Mouse (Mus musculus) forebrain, postnatal 0 days (tissue): ENCODE results near the gene Litaf. TPM values are rescaled to one million over a fixed set of nuclear protein-coding genes. Genes with fewer than 3 reads are reported as not detected.

Source experiments
- ATAC-seq: fragments of 200-750 bp; cut with Nextera tagmentation; 2 replicates; pipeline ENCODE4 v1.8.0; 2017; ENCODE audit warnings: mild to moderate bottlenecking, moderate library complexity
- DNase-seq: peaks from one replicate; pipeline ENCODE4 v3.0.0-alpha.2; 2015
- H3K27ac ChIP-seq: fragments of 300-500 bp; sonication (generic); 2 replicates; pipeline ENCODE4 v1.5.1; 2014; ENCODE audit warnings: low read depth, mild to moderate bottlenecking, antibody characterized with exemption, low read length, moderate library complexity, mixed read lengths
- H3K27me3 ChIP-seq: fragments of 300-500 bp; sonication (generic); 2 replicates; pipeline ENCODE4 v1.6.1; 2014; ENCODE audit warnings: mild to moderate bottlenecking, low read length, mixed read lengths; ENCODE audit not compliant: insufficient read depth
- H3K36me3 ChIP-seq: fragments of 300-500 bp; sonication (generic); 2 replicates; pipeline ENCODE4 v1.6.1; 2014; ENCODE audit warnings: mild to moderate bottlenecking, moderate library complexity; ENCODE audit not compliant: insufficient read depth
- H3K4me1 ChIP-seq: fragments of 300-500 bp; sonication (generic); 2 replicates; pipeline ENCODE4 v1.6.1; 2014; ENCODE audit warnings: antibody characterized with exemption; ENCODE audit not compliant: insufficient read depth
- H3K4me2 ChIP-seq: fragments of 300-500 bp; sonication (generic); 2 replicates; pipeline ENCODE4 v1.6.1; 2014; ENCODE audit warnings: low read depth, mild to moderate bottlenecking, moderate library complexity
- H3K4me3 ChIP-seq: fragments of 300-500 bp; sonication (generic); 2 replicates; pipeline ENCODE4 v1.5.1; 2014; ENCODE audit warnings: low read depth, low read length, mixed read lengths
- H3K9ac ChIP-seq: fragments of 300-500 bp; sonication (generic); 2 replicates; pipeline ENCODE4 v1.6.1; 2014; ENCODE audit warnings: mild to moderate bottlenecking
- H3K9me3 ChIP-seq: fragments of 300-500 bp; sonication (generic); 2 replicates; pipeline ENCODE4 v1.6.1; 2016; ENCODE audit warnings: low read length
- CTCF ChIP-seq: sonication (generic); IDR thresholded peaks from 2 replicates; pipeline ENCODE4 v1.5.1; 2016; ENCODE audit warnings: antibody characterized with exemption, control low read depth, low read depth
- WGBS: fragments of 180-500 bp; shearing (Covaris S2); extraction: QIAGEN DNeasy Blood & Tissue Kit; methylation state at CpG from one replicate; pipeline ENCODE4 v1.1.7; 2014; 5-methylcytosine and 5-hydroxymethylcytosine counted together
- polyA plus RNA-seq: library from polyadenylated mRNA; unstranded; fragments of >200 nt; fragmentation: Nextera tagmentation; extraction: Ambion mirVana; gene quantifications from 2 replicates; pipeline ENCODE4 v1.2.1, GENCODE M21; 2015
- total RNA-seq: library from RNA; depleted of rRNA; stranded (reverse); fragments of >200 nt; gene quantifications from 2 replicates; pipeline ENCODE4 v1.2.3, GENCODE M21; 2014

The Litaf gene
- total and polyA plus RNA-seq, 2 experiments from 2014 or later: 16.9 to 24.0 TPM

DNA sequence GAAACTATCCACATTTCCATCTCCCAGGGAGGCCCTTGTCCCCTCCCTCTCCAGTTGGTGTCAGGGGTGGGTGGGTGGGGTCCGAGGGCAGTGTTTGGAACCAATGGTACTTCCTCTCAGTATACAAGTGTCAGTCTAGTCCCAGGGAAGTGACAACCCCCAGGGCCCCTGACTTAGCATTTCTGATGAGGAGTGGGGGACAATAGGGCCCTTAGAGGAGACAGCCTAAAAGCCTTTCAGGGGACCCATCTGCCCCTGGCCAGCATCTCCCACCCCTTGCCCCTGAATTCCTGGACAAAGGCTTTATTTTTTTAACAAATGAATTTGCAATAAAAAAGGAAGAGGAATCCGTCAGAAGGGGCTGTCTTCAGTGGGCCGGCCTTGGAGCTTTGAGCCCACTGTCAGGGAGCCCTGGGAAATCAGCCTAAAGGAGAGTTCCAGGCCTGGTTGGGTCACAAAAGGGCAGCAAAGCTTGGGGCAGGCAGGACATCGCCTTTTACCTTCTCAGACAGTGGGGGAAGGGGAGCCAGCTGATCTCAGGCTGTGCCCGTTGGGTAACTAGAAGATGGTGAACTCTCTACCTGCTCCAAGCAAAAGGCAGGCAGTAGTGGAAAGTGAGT, 129.1 kb downstream of the Litaf start:
- Histone ChIP-seq H3K9ac (no peak overlapping the region), H3K9me3 (no peaks in the 10 kb centered on the region), H3K4me2 (no peak overlapping the region), H3K27me3 (no peaks in the 10 kb centered on the region), H3K27ac (no peak overlapping the region), H3K4me1 (no peaks in the 10 kb centered on the region), H3K4me3 (no peak overlapping the region), H3K36me3 (no peaks in the 10 kb centered on the region)
- no peak for DNase-seq
- no peak for ATAC-seq
- TF ChIP-seq CTCF: no peak
- 45% methylated on average over 5 of the region's 5 CpGs for WGBS

DNA sequence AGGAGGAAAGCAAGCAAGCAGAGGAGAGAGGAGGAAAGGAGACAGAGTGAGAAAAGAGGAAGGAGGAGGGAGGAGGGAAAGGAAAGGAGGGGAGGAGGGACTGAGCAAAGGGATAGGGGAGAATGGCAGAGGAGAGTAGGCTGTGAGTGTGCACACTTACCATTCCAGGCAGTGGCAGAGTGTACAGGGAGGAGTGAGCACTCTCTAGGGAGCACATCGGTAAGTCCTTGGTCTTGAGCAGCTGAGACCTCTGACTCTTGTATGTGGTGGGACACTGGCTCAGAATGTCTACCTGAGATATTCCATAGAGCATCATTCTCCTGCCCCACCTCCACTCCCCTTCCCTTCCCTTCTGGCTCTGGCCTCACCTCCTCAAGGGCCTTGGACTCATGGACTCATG, 131.9 kb downstream of the Litaf start:
- H3K36me3 ChIP-seq: no peaks in the 10 kb centered on the region
- H3K4me2 ChIP-seq: no peak overlapping the region
- no peak for TF ChIP-seq CTCF
- H3K4me1 ChIP-seq: no peaks in the 10 kb centered on the region
- no peak for DNase-seq
- H3K27me3 ChIP-seq: no peaks in the 10 kb centered on the region
- H3K9me3 ChIP-seq: no peaks in the 10 kb centered on the region
- H3K27ac ChIP-seq: no peak overlapping the region
- no peak overlapping the region for H3K9ac ChIP-seq
- H3K4me3 ChIP-seq: no peak overlapping the region
- no peak for ATAC-seq
- 100% methylated on average over 1 of the region's 1 CpGs for WGBS

DNA sequence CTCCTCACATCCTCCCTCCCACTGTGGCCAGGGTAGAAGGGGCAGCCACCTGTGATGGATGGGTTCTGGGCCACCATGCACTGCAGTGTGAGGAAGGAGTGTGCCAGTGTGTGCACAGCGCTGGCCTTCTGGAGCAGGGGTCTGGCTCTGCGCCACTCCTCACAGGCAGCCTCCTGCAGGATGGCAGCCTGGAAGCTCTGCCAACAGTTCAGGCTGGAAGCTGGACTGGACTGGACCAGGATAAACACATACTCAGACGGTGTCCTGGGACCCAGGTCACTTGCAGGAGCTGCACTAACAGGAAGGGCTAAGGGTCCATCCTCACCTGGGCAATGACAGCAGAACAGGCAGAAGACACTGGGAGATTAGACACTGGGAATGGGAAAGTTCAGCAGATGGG, 132.6 kb downstream of the Litaf start:
- 40% methylated on average over 3 of the region's 3 CpGs for WGBS
- no peak for TF ChIP-seq CTCF
- no peaks in the 10 kb centered on the region for H3K4me1 ChIP-seq
- DNase-seq (no peak), ATAC-seq (no peak)
- H3K9me3 ChIP-seq: no peaks in the 10 kb centered on the region
- H3K9ac ChIP-seq: no peak overlapping the region
- no peak overlapping the region for H3K4me2 ChIP-seq
- H3K36me3 ChIP-seq: no peaks in the 10 kb centered on the region
- no peak overlapping the region for H3K27ac ChIP-seq
- H3K27me3 ChIP-seq: no peaks in the 10 kb centered on the region
- H3K4me3 ChIP-seq: no peak overlapping the region

DNA sequence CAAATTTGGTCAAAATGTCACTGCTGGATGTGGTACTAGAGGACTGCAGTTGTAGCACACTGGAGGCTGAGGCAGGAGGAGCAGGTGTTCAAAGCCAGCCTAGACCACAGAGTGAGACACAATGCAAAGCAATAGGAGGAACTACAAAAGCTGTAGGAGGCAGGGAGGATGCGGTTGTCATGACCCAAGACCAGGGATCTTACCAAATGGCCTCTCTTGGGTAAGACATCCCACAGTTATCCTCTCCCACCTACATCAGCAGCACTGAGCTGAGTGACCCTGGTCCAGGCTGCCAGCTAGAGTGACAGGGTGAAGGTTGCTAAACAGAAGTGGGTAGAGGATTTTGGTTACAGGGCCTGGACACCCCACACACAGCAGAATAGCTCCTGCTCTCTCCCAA, 138.9 kb downstream of the Litaf start:
- no peak for DNase-seq
- Histone ChIP-seq H3K27ac (no peak overlapping the region), H3K4me2 (no peak overlapping the region), H3K36me3 (no peaks in the 10 kb centered on the region), H3K4me3 (no peak overlapping the region), H3K9me3 (no peaks in the 10 kb centered on the region), H3K27me3 (no peaks in the 10 kb centered on the region), H3K9ac (no peak overlapping the region), H3K4me1 (no peaks in the 10 kb centered on the region)
- 95% methylated on average over 1 of the region's 1 CpGs for WGBS
- ATAC-seq: no peak
- TF ChIP-seq CTCF: no peak

DNA sequence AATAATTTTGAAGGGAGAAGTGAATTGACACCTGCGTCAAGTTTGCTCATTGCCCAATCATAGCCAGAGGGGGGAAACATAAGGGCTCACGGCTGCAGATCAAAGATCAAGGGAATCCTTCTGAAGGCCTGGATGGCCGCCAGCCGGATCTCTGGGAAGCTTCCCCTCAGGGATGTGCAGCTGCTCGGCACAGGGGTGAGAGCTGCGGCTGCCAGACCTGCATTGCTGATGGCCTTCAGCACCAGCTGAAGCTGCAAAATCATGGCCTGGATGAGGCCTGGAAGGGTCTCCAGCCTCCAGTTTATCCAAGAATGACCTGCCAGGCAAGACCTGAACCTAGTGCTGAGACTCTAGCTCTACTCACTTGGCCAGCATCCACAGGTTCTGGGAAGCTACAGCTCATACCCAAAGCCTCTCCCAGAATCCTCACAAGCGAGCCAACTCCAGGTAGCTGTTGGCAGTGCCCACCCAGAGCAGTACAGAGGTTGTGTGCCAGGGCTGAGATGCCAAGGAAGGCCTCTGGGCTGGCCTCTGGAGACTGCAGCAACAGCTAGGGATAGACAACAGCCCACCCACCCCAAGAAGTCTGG, 140.3 kb downstream of the Litaf start:
- Histone ChIP-seq H3K9me3 (no peaks in the 10 kb centered on the region), H3K9ac (no peak overlapping the region), H3K27ac (no peak overlapping the region), H3K4me1 (no peaks in the 10 kb centered on the region), H3K4me3 (no peak overlapping the region), H3K27me3 (no peaks in the 10 kb centered on the region), H3K4me2 (no peak overlapping the region), H3K36me3 (no peaks in the 10 kb centered on the region)
- ATAC-seq: no peak
- DNase-seq: peak; percentile 37
- no peak for TF ChIP-seq CTCF
- 32% methylated on average over 7 of the region's 7 CpGs for WGBS

DNA sequence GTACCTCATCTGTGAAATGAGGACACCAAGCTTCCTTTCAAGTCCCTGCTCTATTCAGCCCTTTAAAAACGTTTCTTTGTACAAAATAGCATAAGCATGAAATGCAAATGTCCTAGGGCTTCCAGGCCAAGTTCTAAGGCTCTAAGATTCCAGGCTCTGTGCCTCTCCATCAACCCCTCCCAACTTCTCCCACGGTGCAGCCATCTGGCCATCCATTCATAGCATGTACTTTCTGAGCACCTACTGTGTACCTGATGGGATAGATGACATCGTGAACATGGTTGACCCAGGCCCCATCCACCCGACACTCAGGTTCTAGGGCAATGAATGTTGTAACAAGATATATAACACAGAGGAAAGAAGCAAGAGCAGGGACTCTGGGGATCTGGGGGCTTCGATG, 142.4 kb downstream of the Litaf start:
- 61% methylated on average over 5 of the region's 5 CpGs for whole genome bisulfite sequencing
- Histone ChIP-seq H3K9ac (no peak overlapping the region), H3K9me3 (no peaks in the 10 kb centered on the region), H3K4me3 (no peak overlapping the region), H3K36me3 (no peaks in the 10 kb centered on the region), H3K4me2 (no peak overlapping the region), H3K27me3 (no peaks in the 10 kb centered on the region), H3K27ac (no peak overlapping the region), H3K4me1 (no peaks in the 10 kb centered on the region)
- ATAC-seq (no peak), DNase-seq (no peak)
- TF ChIP-seq CTCF: no peak

DNA sequence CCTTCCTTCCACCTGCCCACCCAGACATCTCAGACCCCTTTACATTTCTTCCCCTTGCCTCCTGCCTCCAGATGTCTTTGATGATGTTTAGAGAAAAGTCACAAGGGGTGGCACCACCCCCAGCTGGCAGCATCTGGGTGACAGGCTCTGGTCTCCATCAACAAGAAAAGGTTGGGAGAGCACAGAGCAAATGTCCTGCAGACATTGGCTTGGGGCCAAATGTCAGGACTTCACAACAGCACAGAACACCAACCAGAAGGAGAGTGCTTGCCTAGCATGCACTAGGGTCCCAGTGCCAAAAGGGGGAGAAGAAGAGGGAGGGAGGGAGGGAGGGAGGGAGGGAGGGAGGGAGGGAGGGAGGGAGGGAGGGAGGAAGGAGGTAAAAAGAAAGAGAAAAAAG, 146.1 kb downstream of the Litaf start:
- no peak for TF ChIP-seq CTCF
- Histone ChIP-seq H3K4me2 (no peak overlapping the region), H3K4me1 (no peaks in the 10 kb centered on the region), H3K4me3 (no peak overlapping the region), H3K9me3 (no peaks in the 10 kb centered on the region), H3K9ac (no peak overlapping the region), H3K27me3 (no peaks in the 10 kb centered on the region), H3K36me3 (no peaks in the 10 kb centered on the region), H3K27ac (no peak overlapping the region)
- ATAC-seq (no peak), DNase-seq (no peak)
